Mouse (Mus musculus) CD4-positive helper T cell, adult 2 months (primary cell): ENCODE data around the gene Tmem91.

ENCODE experiments used
- DNase-seq: peaks from one replicate; pipeline ENCODE4 v3.0.0-alpha.2; 2012; ENCODE audit warnings: low read depth, missing footprints, low spot score

The Tmem91 gene

DNA sequence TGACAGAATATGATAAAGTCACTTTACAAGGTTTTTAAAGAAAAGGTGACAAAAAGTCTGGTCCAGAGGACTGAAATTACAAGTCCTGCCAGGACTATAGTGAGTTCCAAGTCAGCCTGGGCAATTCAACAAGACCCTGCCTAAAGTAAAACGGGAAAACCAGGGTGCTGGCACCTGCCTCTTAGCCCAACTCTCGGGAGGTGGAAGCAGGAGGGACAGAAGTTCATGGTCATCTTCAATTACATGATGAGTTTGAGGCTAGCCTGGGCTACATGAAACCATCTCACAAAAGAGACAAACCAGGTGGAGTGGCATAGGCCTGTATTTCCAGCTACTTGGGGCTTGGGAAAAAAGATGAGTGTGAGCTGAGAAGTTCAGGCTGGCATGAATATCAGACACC is 3.3 kb downstream of the Tmem91 start:
- DNase-seq = no peak

DNA sequence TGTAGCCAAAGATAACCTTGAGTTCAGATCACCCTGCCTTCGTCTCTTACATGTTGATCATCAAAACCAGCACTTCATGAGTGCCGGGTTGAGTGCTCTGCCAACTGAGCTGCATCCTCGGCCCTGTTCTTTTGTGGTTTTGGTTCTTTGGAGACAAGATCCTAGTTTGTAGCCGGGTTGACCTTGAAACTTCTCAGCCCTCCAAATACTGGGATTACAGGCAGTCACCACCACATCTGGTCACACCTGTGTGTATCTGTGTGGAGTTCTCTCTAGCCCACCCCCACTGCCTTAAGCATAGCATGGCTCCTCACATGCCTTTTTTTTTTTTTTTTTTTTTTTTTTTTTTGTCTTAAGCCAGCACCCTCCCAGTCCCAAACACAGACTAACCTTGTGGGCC is 4.9 kb downstream of the Tmem91 start:
- no peak for DNase-seq

DNA sequence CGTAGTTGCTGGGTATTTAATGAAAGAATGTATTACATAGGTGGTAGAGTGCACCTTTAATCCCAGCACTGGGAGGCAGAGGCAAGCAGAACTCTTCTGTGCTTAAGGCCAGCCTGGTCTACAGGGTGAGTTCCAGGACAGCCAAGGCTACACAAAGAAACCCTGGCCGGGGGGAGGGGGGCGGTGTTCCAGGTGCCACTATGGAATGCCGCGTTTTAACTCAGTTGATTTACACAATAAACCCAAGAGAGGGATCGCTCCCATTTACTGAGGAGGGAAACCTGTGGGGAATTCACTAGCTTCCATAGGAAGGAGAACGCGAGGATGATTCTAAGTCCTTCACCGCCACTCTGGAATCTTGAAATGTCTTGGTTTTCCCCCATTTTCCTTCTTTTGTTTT is 5.3 kb downstream of the Tmem91 start:
- no peak for DNase-seq

DNA sequence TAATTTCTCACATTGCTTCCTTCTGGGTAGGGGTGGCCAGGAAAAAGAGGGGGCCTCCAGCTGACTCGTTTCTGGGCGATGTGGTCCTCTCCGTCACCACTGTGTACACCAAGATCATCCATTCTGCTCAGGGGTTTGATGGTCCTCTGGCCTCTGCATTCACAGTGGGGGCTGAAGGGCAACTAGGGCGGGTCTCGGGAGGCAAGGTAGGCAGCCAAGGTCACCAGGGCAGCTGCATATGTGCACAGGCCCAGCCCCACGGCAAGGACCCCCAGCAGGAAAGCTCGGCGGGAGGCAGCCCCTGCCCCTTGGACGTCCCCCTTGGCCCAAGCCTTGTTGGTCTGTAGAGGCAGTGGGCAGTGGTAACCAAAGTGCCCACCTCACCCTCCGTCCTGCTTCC is 5.8 kb downstream of the Tmem91 start:
- DNase-seq = no peak

DNA sequence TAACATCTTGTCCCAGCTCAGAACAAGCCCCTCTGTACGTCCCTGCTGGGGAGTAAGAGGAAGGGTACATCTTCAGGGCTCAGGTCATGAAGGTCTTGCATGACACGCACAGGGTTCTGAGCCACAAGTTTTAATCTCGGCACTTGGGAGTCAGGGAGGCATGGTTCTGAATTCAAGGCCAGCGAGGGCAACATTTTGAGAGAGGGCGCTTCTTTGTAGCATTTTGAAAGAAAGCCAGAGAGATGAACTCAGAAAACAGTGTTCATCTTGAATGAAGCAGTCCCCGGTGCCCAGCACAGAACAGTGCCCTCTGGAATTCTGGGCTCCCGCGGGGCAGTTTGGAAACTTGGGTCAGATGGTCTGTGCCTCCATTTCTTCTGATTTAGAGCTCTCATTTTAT is 8.6 kb downstream of the Tmem91 start:
- DNase-seq = no peak

DNA sequence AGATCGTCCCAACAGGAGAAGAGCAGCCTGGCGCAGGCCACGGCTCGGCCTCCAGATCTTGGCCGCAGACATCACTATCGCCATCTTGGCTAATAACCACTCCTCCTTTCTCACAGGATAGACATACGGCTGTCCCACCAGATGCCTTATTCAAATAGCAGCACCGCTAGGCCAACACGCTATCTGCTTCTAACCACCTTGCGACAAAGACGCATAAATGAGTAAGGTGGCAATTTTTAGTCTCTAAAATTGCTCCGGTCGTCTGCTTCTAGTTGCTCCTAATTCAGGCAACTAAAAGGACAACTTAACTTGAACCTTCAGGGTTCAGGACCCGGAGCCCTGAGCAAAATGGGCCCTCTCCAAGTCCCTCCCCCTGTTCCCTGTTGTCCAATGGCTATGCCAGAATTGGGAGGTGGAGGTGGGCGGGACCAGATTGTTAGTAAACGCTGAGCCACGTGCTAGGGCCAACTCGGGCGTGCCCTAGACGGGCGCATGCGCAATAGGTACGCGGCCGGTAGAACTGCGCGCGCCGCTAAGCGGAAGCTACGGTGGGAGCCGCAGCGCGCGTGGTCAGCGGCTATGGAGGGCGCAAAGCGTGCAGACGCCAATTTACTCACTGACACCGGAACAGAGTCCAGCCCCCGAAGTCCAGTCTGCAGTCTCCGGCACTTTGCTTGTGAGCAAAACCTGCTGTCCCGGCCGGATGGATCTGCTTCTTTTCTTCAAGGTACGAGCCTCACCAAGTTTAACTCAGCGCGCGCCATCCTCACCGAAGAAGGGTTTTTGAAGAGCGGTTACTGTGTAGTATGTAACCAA is 16.1 kb downstream of the Tmem91 start, which contains the start of the genes Bckdha and Exosc5:
Gene Bckdha, minus strand, starts transcription at position 325 of the 816 bp plus-strand sequence.
Gene Exosc5, plus strand, starts transcription at position 508 of the 816 bp plus-strand sequence.
- DNase-seq = peak; percentile 99

DNA sequence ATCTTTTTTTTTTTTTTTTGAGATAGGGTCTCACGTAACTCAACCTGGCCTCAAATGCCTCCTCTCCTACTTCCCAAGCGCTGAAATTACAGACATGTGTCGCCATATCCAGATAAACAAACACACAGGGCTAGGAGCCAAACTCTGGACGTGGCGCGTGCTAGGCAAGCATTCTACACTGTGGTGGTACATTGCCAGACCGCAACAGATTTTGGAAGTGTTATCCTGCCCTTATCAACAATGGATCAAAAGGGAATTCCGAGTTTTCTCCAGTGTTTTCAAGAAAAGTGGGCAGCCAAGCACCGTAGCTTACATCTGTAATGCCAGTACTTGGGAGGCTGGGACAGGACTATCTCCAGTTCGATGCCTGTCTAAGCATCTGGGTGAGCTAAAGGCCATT is 17.2 kb downstream of the Tmem91 start:
- DNase-seq = no peak

DNA sequence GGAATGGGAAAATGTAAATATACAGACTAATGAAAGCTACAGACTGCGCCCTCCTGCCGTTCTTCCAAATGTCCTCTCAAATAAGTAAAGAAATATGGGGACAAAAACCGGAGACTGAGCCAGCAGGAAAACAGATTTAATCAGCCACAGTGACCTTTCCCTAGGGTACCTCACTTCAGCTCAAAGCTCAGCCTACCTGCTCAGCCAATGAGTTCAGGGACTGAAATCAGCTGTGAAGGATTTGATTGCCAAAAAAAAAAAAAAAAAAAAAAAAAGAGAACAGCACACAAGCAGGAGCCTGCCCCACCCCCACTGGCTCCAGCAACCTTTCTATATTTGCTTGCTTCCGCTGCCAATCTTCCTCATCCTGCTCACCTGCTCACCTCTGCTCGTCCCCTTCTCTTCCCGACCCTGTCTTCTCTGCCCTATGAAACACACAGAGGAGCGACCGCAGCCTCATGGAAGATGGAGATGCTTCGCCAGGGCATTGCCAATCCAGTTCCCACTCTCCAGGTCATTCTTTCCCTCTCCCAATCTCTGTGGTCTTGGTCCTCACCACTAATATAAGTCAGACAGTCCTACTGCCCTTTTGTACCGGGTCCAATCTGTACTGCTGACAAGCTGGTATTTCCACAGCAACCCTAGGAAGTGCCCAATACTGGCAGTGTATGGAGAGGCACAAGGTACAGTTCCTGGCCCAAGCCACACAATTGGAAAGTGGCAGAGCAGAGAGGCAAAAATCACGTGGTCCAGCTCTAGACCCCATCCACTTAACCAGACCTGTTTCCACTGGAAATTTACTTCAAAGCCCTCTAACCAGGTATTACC is 19.2 kb downstream of the Tmem91 start:
- DNase-seq = no peak

DNA sequence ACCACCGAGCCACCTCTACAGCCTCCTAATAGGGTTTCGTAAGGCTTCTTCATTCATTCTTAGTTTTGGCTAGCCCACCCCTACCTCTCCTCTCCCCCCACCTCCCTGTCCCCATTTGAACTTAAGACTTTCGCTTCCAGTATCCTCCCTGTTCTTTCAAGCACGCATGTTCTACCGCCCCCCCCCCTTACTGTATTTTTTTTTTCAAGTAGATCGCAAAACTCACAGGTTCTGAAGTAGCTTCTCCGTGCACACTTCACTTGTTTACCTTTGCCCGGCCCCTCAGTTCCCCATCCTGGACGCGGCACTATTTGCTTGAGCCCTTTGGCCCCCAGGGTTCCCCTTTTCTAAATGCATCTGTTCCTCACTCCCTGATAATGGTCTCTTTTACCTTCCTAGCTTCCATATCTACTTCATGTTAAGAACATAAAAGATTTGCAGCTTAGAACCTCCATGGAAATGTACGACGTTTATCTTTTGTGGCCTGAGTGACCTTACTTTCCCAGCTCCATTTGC is 22.7 kb downstream of the Tmem91 start:
- DNase-seq = no peak

DNA sequence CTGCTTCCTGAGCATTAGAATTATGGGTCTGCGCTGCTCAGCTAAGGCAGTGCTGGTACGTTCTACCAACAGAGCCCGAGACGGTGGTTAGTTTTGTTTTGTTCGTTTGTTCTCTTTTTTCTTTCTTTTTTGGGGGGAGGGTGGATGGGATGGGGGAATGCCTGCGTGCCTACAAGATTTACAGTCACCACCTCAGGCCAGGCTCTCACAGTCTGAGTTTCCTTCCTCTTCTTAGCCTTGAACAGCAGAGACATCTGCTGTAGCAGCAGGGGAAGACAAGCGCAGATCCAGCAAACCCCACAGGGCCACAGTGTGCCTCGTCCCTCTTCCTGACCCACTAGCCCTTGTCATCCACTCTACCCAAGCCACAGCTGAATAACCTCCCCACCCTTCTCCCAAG is 23.7 kb downstream of the Tmem91 start:
- no peak for DNase-seq

DNA sequence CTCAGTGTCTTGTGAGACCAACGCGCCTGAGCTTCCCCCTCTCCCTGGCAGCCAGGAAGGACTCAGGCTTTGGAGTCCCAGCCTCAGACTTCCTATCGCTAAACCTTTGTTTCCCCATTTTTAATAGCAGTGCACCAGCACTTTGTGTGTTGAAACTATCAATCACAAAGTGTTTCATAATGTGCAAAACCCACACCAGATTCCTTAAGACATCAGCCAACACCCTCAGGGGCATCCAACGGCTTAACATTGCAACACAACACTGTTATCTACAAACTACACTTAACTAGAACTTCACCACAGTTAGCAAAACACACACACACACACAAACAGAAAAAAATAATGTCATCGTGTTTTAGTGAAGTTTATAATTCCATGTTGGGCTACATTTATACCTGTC is 25.1 kb downstream of the Tmem91 start:
- DNase-seq = no peak

DNA sequence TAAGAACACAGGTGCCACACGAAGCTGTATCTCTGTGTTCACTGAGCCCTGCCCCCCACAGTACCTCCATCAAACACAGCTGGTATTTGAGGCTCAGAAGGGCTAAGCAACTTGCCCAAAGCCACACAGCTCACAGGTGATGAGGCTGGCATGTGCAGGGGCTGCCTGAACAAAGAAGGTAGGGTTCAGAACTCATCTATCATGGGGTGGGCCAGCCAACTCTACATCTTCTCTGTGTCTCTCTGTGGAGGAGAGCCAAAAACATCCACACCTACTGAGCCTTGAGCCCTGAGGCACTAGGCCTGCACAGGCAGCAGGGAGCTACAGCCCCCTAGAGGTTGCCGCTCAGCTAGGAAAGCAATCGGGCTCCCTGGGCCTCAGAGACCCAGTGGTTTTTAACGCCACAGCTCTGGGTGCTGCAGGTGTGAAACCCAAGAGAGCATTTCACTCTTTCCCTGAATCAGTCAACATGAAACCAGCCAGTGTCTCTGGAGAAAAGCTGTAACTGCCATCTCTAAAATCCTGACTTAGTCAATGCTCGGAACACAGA is 27.3 kb downstream of the Tmem91 start:
- peak; percentile 66 for DNase-seq

DNA sequence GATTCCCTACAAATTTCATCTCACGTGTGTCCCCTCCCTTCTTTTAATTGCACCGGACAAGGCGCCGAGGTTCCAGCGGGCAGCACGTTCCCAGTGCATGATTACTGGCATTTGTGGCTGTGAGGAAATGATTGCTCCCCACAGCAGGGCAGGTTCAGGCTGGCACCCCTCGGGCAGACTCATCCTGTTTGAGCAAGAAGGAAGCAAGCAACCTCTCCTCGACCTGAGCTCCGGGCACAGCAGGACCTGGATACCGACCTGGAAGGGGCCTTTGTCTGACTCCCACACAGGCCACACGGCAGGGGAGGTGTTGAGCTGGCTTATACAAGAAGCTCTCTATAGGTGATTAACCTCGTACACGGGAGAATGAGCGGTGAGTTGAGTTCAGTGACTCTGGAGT is 29.9 kb downstream of the Tmem91 start:
- DNase-seq = no peak

DNA sequence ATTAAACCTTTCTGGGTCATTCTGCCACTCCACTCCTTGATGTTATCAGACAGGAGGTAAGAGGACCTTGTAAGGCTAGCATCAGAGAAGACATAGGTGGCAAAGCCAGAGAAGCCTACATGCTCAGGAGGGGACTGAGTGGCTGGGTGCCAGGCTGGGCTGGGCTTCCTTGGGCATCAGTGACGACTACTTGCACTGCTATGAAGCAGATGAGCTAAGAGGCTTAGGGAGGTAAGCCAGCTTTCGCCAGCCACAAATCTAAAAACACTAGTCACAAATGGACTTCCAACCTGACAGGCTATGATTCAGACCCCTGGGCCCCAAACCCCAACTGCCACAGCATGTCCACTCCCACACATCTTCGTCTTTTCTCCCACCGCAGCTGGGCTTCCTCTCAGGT is 30.3 kb downstream of the Tmem91 start:
- DNase-seq = no peak

DNA sequence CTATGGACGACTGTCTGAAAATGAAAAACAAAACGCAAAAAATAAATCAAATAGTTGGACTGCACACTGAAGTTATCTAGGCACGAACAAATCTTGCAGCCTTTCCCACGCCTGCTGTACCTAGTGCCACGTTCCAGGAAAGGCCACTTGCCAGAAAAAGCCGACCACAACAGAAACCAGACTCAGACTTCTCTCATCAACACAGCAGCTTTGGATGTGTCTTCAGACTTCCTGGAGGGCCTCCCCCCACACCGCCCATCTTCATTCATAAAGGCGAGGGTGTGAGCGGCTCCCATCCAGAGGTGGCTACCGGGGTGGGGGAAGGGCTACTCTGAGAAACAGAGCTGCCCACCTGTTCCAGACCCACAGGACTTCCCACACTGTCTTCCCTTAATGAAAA is 30.8 kb downstream of the Tmem91 start:
- no peak for DNase-seq

DNA sequence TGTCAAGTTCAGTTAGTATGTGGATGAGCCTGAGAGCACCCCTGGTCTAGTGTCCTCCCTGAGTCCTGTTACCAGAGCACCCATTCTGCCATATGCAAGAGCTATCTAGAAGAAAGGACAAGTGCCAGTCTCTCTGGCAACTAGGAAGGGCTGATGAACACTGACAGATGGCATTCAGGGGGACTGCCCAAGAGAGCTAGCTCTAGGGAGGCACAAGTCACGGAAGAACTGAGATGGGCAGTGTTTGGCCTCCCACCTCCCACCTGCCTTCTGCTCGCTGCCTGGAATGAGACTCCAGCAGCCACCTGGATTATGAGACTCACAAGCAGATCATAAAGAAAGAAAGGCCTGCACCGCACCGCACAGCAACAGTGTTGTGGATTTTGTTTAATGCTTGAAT is 35.2 kb downstream of the Tmem91 start:
- no peak for DNase-seq

DNA sequence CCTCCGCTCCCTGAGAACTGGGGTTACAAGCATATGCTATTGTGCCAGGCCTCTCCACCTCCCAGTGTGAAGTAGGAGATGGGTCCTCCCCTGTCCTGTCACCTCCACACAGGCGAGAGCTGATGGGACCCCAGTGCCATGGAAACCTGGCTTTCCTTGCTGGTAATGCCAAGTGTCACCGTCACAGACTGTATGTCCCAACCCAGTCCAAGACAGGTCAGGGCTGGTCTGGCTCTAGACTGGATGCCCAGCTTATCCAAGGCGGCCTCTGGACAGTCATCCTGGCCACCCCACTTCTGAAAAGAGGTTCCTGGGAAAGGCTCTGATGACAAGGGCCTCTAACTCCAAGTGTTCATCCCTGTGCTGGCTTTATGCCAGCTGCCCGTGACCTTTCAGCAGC is 37.9 kb downstream of the Tmem91 start:
- DNase-seq = no peak

DNA sequence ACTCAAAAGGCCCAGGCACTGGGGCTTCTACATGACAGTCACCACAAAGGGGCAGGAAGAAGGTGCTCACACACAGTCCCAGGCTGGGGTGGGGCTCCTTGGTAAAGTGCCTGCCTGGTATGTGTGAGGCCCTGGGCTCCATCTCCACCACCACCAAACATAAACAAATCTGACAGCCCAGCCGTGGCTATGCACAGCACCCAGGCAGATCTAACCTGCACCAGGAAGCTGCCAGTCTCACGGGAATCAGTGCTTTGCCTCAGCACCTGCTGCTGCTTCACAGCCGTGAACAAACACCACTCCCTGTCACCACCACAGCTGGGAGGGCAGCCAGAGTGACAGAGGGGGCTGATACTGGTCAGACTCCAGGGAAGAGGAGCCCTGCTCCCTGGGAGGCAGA is 38.6 kb downstream of the Tmem91 start:
- peak; percentile 40 for DNase-seq

DNA sequence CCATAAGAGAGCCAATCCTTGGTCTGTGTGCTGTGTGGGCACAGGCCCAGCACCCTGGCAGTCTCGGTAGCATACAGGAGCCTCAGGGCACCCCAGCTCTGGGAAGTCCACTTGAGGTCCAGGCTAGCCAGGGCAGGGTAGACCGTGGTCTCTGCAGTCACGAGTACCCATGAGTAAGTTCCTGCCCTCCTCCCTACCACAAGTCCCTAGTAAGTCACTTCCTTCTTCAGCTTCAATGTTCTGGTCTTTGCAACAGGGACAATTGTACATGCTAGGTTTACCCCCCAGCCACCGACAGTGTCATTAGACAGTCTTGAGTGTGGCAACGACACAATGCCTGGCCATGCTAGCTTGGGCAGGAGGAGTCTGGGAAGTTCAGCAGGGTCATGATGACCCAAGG is 42.3 kb downstream of the Tmem91 start:
- no peak for DNase-seq

DNA sequence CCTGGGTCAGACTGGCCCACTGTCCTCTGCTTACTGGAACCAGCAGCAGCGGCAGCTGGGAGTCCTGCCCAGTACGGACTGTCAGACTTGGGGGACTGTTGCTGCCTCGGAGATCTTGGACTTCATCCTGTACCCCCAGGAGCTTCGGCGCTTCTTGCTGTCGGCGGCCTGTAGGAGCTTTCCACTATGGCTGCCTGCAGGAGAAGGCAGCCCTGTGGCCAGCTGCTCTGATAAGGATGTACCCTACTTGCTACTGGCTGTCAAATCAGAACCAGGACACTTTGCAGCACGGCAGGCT is 46.7 kb downstream of the Tmem91 start:
- DNase-seq = no peak

DNA sequence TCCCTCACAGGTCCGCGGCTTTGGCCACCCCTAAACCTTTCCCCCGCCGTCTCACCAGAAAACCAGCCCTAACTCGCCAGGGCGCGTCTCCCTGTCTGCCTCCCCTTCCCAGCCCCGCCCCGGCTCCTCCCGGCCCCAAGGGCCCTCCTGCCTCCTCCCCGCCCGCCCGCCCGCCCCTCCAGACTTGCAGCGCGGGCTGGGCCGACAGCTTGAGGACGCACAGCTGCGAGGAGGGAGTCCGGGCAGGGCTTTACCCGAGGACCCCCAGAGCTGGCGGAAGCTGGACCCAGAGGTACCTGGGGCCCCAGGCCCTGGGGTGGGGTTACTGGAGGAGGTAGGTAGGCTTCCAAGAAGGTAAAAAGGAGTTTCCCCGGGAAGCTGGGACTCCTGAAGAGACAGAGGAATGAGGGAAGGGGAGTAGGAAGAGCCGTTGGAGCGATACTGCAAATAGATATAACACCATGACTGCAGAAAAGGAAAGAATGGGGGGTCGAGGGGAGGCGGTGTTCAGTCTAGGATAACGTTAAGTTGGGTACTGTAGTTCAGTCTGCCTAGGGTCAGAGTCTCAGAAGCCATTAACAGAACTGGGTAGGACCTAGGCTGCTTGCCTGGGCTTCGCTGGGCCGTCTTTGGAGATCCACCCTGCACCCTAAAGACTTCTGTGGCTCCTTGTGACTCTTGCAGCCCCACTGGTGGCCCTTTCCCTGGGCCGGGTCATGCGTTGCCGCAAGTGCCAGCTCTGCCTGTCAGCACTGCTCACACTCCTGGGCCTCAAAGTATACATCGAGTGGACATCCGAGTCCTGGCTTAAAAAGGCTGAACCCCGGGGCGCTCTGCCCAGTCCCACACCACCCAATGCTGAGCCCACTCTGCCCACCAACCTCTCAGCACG is 47.3 kb downstream of the Tmem91 start:
- peak; percentile 17 for DNase-seq
